Mouse (Mus musculus): ENCODE results near the gene Map1s.

GRCm38 (mm10) chr8:70941478-70941877, 35.7 kb downstream of the Map1s start:
- peak; percentile 37 for TF ChIP-seq CTCF (IDR thresholded peaks at IDR 0.05; ENCODE audit: low read depth)
- TF ChIP-seq EP300 (optimal IDR thresholded peaks at IDR 0.05): no peak

All from stomach, postnatal 0 days (tissue).